Mouse (Mus musculus): Measurements from ENCODE around the gene Bcas2. TPM values are rescaled to one million over a fixed set of nuclear protein-coding genes. Genes with fewer than 3 reads are reported as not detected.

Gene Bcas2
- 138 TPM for polyA plus RNA-seq (2017; shearing (Covaris generic))

DNA sequence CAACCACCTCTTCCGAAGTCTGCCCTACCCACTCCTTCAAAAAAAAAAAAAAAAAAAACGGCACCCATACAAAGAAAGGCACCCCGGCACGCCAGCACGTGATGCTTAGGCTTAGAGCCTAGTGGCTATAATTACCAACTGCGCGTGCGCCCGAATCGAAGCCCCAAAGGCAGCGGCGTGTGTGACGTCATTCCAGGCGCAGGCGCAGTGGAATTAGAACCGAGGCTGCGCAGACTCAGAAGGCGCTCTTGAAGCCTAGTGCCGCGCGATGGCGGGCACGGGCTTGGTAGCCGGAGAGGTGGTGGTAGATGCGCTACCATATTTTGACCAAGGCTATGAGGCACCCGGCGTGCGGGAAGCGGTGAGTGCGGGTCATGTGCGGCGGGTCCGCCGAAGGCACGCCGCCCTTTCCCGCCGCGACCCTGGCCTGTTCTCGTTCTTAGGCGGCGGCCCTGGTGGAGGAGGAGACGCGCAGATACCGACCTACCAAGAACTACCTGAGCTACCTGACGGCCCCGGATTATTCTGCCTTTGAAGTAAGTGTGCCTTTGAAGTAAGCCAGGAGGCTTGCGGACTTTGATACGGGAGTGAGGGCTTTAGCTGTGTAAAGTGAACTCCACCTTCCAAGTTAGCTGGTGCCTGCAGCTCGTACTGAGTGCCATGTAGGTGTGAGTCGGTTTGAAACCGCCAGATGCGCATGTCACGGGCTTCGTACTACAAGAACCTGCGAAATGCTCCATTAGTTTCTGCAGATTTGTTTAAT is at the start of gene Bcas2:
Gene Bcas2 (plus strand): TSS at position 151 of the 763 bp plus-strand sequence.

Other genes with a start within 250 kb of the Bcas2 start
- not detected for gene Sycp1, start 235.6 kb upstream of the Bcas2 start, polyA plus RNA-seq (2017; shearing (Covaris generic))
- gene Nr1h5, start 207.5 kb upstream of the Bcas2 start, polyA plus RNA-seq (2017; shearing (Covaris generic)), result not detected
- 90.7 TPM for gene Sike1, start 175.9 kb upstream of the Bcas2 start, polyA plus RNA-seq (2017; shearing (Covaris generic))
- gene Csde1, start 151.2 kb upstream of the Bcas2 start, polyA plus RNA-seq (2017; shearing (Covaris generic)), result 536 TPM
- gene Nras, start 113.4 kb upstream of the Bcas2 start, polyA plus RNA-seq (2017; shearing (Covaris generic)), result 48.7 TPM
- not detected for gene Ampd1, start 97.6 kb upstream of the Bcas2 start, polyA plus RNA-seq (2017; shearing (Covaris generic))
- gene Dennd2c, start 69.1 kb upstream of the Bcas2 start, polyA plus RNA-seq (2017; shearing (Covaris generic)), result 0.80 TPM
- gene Trim33, start 107.6 kb downstream of the Bcas2 start, polyA plus RNA-seq (2017; shearing (Covaris generic)), result 14.8 TPM

Data from effector memory CD4-positive, alpha-beta T cell, adult 7 months (primary cell).